Mouse (Mus musculus): ENCODE measurements around the gene Stambpl1.

Gene Stambpl1

GRCm38 (mm10) chr19:34241247-34241915 lies 49.4 kb downstream of the Stambpl1 start:
- DNase-seq: peak; percentile 57

- no peak for DNase-seq
Measured at GRCm38 (mm10) chr19:34242925-34243324, 50.9 kb downstream of the Stambpl1 start.

GRCm38 (mm10) chr19:34244056-34244455 lies 52.0 kb downstream of the Stambpl1 start:
- peak; percentile 85 for DNase-seq

- DNase-seq: no peak
Measured at GRCm38 (mm10) chr19:34248558-34248957, 56.5 kb downstream of the Stambpl1 start.

GRCm38 (mm10) chr19:34250621-34251020 lies 58.6 kb downstream of the Stambpl1 start:
- no peak for DNase-seq

GRCm38 (mm10) chr19:34251900-34252299 lies 59.9 kb downstream of the Stambpl1 start:
- DNase-seq: no peak

- DNase-seq: no peak
Measured at GRCm38 (mm10) chr19:34252450-34252849, 60.4 kb downstream of the Stambpl1 start.

- peak; percentile 15 for DNase-seq
Measured at GRCm38 (mm10) chr19:34254101-34254879, 62.3 kb downstream of the Stambpl1 start.

GRCm38 (mm10) chr19:34254880-34255681 lies 63.1 kb downstream of the Stambpl1 start, which contains the start of gene Acta2:
Acta2 (minus strand) TSS chr19:34255590.
- DNase-seq: no peak

GRCm38 (mm10) chr19:34256149-34256548 lies 64.1 kb downstream of the Stambpl1 start:
- no peak for DNase-seq

- no peak for DNase-seq
Measured at GRCm38 (mm10) chr19:34256936-34257335, 64.9 kb downstream of the Stambpl1 start.

GRCm38 (mm10) chr19:34262273-34262974 lies 70.4 kb downstream of the Stambpl1 start:
- no peak for DNase-seq

GRCm38 (mm10) chr19:34265604-34266193 lies 73.7 kb downstream of the Stambpl1 start:
- DNase-seq: no peak

- no peak for DNase-seq
Measured at GRCm38 (mm10) chr19:34268991-34269390, 77.0 kb downstream of the Stambpl1 start.

GRCm38 (mm10) chr19:34270106-34270726 lies 78.2 kb downstream of the Stambpl1 start:
- no peak for DNase-seq

- no peak for DNase-seq
Measured at GRCm38 (mm10) chr19:34270824-34271464, 78.9 kb downstream of the Stambpl1 start.

GRCm38 (mm10) chr19:34273073-34273472 lies 81.0 kb downstream of the Stambpl1 start:
- no peak for DNase-seq

- no peak for DNase-seq
Measured at GRCm38 (mm10) chr19:34278078-34278477, 86.0 kb downstream of the Stambpl1 start.

GRCm38 (mm10) chr19:34283614-34284013 lies 91.6 kb downstream of the Stambpl1 start:
- peak; percentile 31 for DNase-seq

- DNase-seq: peak; percentile 46
Measured at GRCm38 (mm10) chr19:34284383-34284782, 92.4 kb downstream of the Stambpl1 start.

- no peak for DNase-seq
Measured at GRCm38 (mm10) chr19:34284826-34285225, 92.8 kb downstream of the Stambpl1 start.
